Mouse (Mus musculus): ENCODE measurements around the gene Tmtc4. TPM values are rescaled to one million over a fixed set of nuclear protein-coding genes. Genes with fewer than 3 reads are reported as not detected.
A peak's percentile ranks its signal among the peaks of the same experiment; 100 is the strongest.

Tmtc4 gene
- polyA plus RNA-seq, 1 experiment, result 27.9 TPM

- Histone ChIP-seq H3K27ac (ENCODE audit: insufficient read depth, low read length) (no peak overlapping the region), H3K4me3 (ENCODE audit: insufficient read depth, low read length) (no peak overlapping the region), H3K4me1 (ENCODE audit: control insufficient read depth, insufficient read depth, low read length) (peaks cover 11% of the 10 kb centered on the region)
- TF ChIP-seq CTCF (IDR thresholded peaks at IDR 0.05; ENCODE audit: borderline replicate concordance, insufficient read depth, low read length) (no peak), POLR2A (IDR thresholded peaks at IDR 0.05; ENCODE audit: low read depth, low read length) (no peak)
Observed at GRCm38 (mm10) chr14:122882201-122882639, 101.6 kb downstream of the Tmtc4 start.

- no peak for TF ChIP-seq CTCF (IDR thresholded peaks at IDR 0.05; ENCODE audit: borderline replicate concordance, insufficient read depth, low read length)
- no peak for TF ChIP-seq POLR2A (IDR thresholded peaks at IDR 0.05; ENCODE audit: low read depth, low read length)
- H3K4me1 ChIP-seq (ENCODE audit: control insufficient read depth, insufficient read depth, low read length), result peaks cover 11% of the 10 kb centered on the region
- H3K4me3 ChIP-seq (ENCODE audit: insufficient read depth, low read length), result no peak overlapping the region
- no peak overlapping the region for H3K27ac ChIP-seq (ENCODE audit: insufficient read depth, low read length)
Observed at GRCm38 (mm10) chr14:122881699-122882098, 102.1 kb downstream of the Tmtc4 start.

- peaks cover 11% of the 10 kb centered on the region for H3K4me1 ChIP-seq (ENCODE audit: control insufficient read depth, insufficient read depth, low read length)
- no peak for TF ChIP-seq POLR2A (IDR thresholded peaks at IDR 0.05; ENCODE audit: low read depth, low read length)
- TF ChIP-seq CTCF (IDR thresholded peaks at IDR 0.05; ENCODE audit: borderline replicate concordance, insufficient read depth, low read length), result no peak
- H3K4me3 ChIP-seq (ENCODE audit: insufficient read depth, low read length), result no peak overlapping the region
- H3K27ac ChIP-seq (ENCODE audit: insufficient read depth, low read length), result no peak overlapping the region
Observed at GRCm38 (mm10) chr14:122880291-122880690, 103.5 kb downstream of the Tmtc4 start.

GRCm38 (mm10) chr14:122877787-122878186 lies 106.0 kb downstream of the Tmtc4 start:
- H3K4me3 ChIP-seq (ENCODE audit: insufficient read depth, low read length), result no peak overlapping the region
- TF ChIP-seq CTCF (IDR thresholded peaks at IDR 0.05; ENCODE audit: borderline replicate concordance, insufficient read depth, low read length) (no peak), POLR2A (IDR thresholded peaks at IDR 0.05; ENCODE audit: low read depth, low read length) (no peak)
- no peaks in the 10 kb centered on the region for H3K4me1 ChIP-seq (ENCODE audit: control insufficient read depth, insufficient read depth, low read length)
- no peak overlapping the region for H3K27ac ChIP-seq (ENCODE audit: insufficient read depth, low read length)

GRCm38 (mm10) chr14:122876723-122877122 lies 107.1 kb downstream of the Tmtc4 start:
- Histone ChIP-seq H3K27ac (ENCODE audit: insufficient read depth, low read length) (no peak overlapping the region), H3K4me3 (ENCODE audit: insufficient read depth, low read length) (no peak overlapping the region), H3K4me1 (ENCODE audit: control insufficient read depth, insufficient read depth, low read length) (0 out of 2 replicates have a peak, but pooled peaks cover 3% of the 10 kb centered on the region)
- TF ChIP-seq POLR2A (IDR thresholded peaks at IDR 0.05; ENCODE audit: low read depth, low read length), result no peak
- TF ChIP-seq CTCF (IDR thresholded peaks at IDR 0.05; ENCODE audit: borderline replicate concordance, insufficient read depth, low read length), result no peak

GRCm38 (mm10) chr14:122876163-122876562 lies 107.7 kb downstream of the Tmtc4 start:
- H3K4me3 ChIP-seq (ENCODE audit: insufficient read depth, low read length), result no peak overlapping the region
- H3K4me1 ChIP-seq (ENCODE audit: control insufficient read depth, insufficient read depth, low read length), result 0 out of 2 replicates have a peak, but pooled peaks cover 3% of the 10 kb centered on the region
- TF ChIP-seq CTCF (IDR thresholded peaks at IDR 0.05; ENCODE audit: borderline replicate concordance, insufficient read depth, low read length) (peak; percentile 100), POLR2A (IDR thresholded peaks at IDR 0.05; ENCODE audit: low read depth, low read length) (no peak)
- no peak overlapping the region for H3K27ac ChIP-seq (ENCODE audit: insufficient read depth, low read length)

GRCm38 (mm10) chr14:122875636-122876035 lies 108.2 kb downstream of the Tmtc4 start:
- Histone ChIP-seq H3K4me1 (ENCODE audit: control insufficient read depth, insufficient read depth, low read length) (0 out of 2 replicates have a peak, but pooled peaks cover 3% of the 10 kb centered on the region), H3K4me3 (ENCODE audit: insufficient read depth, low read length) (no peak overlapping the region), H3K27ac (ENCODE audit: insufficient read depth, low read length) (no peak overlapping the region)
- TF ChIP-seq POLR2A (IDR thresholded peaks at IDR 0.05; ENCODE audit: low read depth, low read length) (no peak), CTCF (IDR thresholded peaks at IDR 0.05; ENCODE audit: borderline replicate concordance, insufficient read depth, low read length) (no peak)

GRCm38 (mm10) chr14:122875056-122875455 lies 108.8 kb downstream of the Tmtc4 start:
- Histone ChIP-seq H3K4me3 (ENCODE audit: insufficient read depth, low read length) (no peak overlapping the region), H3K27ac (ENCODE audit: insufficient read depth, low read length) (no peak overlapping the region), H3K4me1 (ENCODE audit: control insufficient read depth, insufficient read depth, low read length) (0 out of 2 replicates have a peak, but pooled peaks cover 3% of the 10 kb centered on the region)
- TF ChIP-seq POLR2A (IDR thresholded peaks at IDR 0.05; ENCODE audit: low read depth, low read length) (no peak), CTCF (IDR thresholded peaks at IDR 0.05; ENCODE audit: borderline replicate concordance, insufficient read depth, low read length) (no peak)

GRCm38 (mm10) chr14:122872612-122873011 lies 111.2 kb downstream of the Tmtc4 start:
- Histone ChIP-seq H3K4me1 (ENCODE audit: control insufficient read depth, insufficient read depth, low read length) (0 out of 2 replicates have a peak, but pooled peaks cover 3% of the 10 kb centered on the region), H3K27ac (ENCODE audit: insufficient read depth, low read length) (no peak overlapping the region), H3K4me3 (ENCODE audit: insufficient read depth, low read length) (no peak overlapping the region)
- TF ChIP-seq POLR2A (IDR thresholded peaks at IDR 0.05; ENCODE audit: low read depth, low read length), result no peak
- no peak for TF ChIP-seq CTCF (IDR thresholded peaks at IDR 0.05; ENCODE audit: borderline replicate concordance, insufficient read depth, low read length)

GRCm38 (mm10) chr14:122871841-122872580 lies 111.8 kb downstream of the Tmtc4 start:
- no peak overlapping the region for H3K27ac ChIP-seq (ENCODE audit: insufficient read depth, low read length)
- H3K4me1 ChIP-seq (ENCODE audit: control insufficient read depth, insufficient read depth, low read length), result peaks cover 3% of the 10 kb centered on the region; the same call in 1 of the 2 replicates
- TF ChIP-seq CTCF (IDR thresholded peaks at IDR 0.05; ENCODE audit: borderline replicate concordance, insufficient read depth, low read length) (no peak), POLR2A (IDR thresholded peaks at IDR 0.05; ENCODE audit: low read depth, low read length) (no peak)
- no peak overlapping the region for H3K4me3 ChIP-seq (ENCODE audit: insufficient read depth, low read length)
